Mouse (Mus musculus) olfactory bulb, adult 2 months (tissue): ENCODE results near the gene Cblb.

Experiments
- CTCF ChIP-seq: fragments of 200-500 bp; IDR thresholded peaks from 2 replicates; pipeline ENCODE4 v1.5.1; 2012; ENCODE audit warnings: low read depth, mild to moderate bottlenecking, low read length, moderate library complexity; ENCODE audit not compliant: insufficient read depth
- POLR2A ChIP-seq: fragments of 200-500 bp; IDR thresholded peaks from 2 replicates; pipeline ENCODE4 v1.6.1; 2012; ENCODE audit warnings: mild to moderate bottlenecking, low read depth, low read length, moderate library complexity; ENCODE audit not compliant: insufficient read depth

GRCm38 (mm10) chr16:52114473-52114872 is 83.4 kb downstream of the Cblb start:
- TF ChIP-seq CTCF (no peak), POLR2A (no peak)
